Mouse (Mus musculus) layer of hippocampus, postnatal 14 days (tissue): ENCODE measurements at regions not wholly inside any gene's neighbourhood (a gene's known extent, or its start where the extent isn't known, plus 50 kb on each side); places are given as distances from the start of the nearest gene placed in this dataset.

Experiments
- DNase-seq, 2 experiments: peaks; one replicate each; pipeline ENCODE4 v3.0.0; 2021 to 2022; ENCODE audit warnings: low spot score in 2 of 2, mixed read lengths in 1 of 2

DNA sequence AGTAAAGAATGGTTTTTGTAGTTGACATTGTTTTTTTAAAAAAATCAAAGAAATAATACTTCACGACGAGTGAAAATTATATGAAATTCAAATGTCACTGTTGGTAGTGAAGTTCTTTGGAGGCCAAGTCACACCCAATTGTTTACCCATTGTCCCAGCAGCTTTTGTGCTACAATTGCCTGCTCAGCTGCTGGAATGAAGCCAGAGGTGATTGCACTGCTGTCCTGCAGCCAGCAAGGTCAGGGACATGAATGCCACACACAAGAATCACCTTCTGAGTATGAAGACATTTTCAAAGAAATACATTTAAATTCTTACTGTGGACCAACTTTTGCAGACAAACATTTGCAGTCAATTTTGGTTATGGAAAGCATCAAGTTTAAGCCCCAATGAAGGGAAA lies 215.9 kb upstream of the Prdm1 start:
- DNase-seq = no peak

DNA sequence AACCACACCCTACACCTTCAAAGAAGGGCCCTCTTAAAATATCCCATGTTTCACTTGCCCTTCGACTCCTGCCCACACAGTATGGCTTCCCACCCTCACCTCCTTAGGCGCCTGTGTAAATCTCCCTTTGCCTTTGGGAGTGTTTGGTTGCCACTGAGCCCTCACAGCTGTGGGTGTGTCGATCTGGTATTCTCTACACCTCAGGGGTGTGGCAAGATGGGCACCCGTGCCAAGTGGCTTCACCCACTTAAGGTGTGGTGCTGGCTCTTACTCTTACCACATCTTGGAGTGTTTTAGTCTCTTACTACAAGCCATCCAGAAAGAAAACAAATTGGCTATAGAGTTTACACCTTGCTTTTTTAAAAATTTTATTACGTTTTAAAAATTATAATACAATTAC lies 205.3 kb upstream of the Prdm1 start:
- DNase-seq = no peak

DNA sequence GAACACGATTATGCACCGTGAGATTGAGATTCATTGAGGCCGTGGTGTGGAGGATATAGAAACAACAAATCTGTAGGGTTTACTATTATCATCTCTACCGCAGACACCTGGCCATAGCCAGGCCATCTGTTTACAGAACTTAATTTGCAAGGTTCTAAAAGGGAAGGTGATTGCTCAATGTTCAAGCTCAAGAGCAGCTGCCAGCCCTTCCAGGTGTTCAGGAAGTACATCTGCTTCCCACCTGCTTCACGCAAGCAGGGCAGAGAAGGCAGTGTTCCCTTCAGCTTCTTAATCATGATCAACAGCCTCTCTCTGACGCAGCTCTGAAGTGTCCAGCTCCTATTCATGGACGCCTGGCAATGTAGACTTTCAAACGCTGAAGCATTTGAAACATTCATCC lies 202.4 kb upstream of the Prdm1 start:
- no peak for DNase-seq

DNA sequence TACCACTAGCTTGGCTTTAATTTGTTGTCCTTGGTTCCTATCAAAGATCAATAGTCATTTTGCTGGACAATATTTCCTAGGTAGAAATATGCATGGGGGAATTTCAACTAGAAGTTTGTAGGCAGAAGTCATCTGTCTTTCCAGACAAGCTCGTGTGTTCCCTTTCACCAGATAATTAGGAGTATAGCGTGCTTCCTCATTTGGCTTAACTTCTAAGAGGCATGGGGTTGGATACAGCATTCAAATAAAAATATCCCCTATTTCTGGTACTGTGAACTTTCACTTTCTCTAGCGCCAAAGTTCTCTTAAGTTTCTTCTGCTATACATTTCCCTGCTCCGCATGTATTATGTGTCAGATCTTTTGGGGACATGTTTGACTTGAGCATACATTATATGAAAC lies 200.7 kb upstream of the Prdm1 start:
- DNase-seq = no peak

DNA sequence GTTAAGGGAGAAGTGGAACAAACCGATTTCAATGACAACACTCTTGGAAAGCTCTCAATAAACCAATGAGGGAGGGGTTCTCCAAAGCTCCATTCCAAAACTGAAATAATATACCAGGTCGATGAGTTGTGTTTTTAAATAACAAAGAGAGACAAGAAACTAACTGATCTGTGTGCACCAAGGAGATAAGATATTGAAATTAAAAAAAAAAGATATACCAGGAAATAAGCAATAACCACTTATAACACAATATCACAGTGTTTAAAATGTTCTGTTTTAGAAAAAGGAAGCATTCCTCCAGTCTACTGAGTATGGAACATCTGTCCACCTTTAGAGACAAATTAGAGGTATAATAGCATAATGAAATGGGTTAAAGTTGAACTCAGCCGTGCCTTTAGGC lies 196.3 kb upstream of the Prdm1 start:
- no peak for DNase-seq

DNA sequence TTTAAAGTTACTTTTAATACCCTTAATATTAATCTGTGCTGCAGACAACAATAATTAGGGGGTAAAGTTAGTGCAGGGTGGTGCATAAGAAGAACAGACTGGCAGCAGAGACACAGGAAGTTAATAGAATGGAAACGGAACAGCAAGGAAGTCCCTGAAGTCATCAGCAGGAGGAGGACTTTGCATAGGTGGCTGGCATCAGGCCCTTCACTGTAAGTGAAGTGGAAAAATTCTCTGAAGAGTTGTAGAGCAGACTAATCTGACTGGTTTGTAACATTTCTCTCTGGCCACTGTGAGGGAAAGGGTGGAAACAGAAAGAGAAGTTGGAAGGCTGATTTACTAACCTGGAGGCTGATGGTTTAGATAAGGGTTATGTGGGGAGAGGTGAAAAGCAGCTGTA lies 195.5 kb upstream of the Prdm1 start:
- DNase-seq = no peak

DNA sequence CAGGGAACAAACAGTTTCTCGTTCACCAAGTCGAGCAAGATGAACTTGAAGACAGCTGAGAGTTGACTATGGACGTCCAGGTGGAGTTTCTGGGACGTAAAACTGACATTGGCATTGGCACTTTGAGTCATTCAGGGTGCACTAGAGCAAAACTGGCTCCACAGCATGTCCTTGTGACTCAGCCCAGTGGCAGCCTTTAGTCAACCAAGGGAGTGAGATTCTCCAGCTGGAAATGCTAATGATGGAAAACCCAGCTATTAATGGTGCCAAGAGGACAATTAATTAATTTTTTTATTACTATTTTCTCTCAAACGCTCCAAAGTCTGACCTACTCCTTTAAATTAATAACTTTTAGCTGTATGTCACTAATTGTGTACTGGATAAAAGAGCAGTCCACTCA lies 195.0 kb upstream of the Prdm1 start:
- DNase-seq = no peak

DNA sequence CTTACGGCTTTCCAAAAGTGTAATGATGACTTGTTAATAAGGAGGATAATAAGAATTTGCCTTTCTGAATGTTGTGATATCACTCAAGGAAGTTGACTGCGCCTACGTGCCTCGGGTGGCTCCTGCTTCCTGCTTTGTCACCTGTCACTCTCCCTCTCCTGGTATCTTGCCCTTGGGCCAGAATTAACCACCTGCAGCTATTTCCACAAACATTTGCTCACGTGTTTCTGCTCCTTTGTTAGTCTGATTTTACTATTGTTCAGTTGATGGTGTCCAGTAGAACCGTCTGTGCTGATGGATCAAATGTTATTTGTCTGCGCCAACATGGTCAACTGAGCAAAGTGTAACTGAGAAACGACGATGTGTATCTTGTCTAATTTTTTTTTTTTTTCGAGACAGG lies 193.4 kb upstream of the Prdm1 start:
- no peak for DNase-seq

DNA sequence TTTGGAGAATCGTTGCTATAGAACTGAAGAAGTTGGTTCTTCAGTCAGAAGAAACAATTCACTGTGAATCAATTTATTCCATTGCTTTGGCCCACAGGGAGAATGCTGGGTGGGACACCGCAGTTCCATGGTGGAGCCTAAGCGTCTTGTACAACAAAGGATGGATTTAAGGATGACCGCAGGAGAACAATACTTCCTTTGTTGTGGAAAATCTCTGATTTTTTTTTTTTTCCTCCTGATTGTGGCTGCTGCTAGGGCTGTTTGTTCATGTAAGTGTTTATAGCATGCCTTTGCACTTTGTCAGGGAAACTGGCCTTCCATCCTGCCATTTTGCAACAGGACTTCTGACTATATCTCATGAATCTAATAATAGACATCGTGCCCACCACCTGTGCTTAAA lies 188.3 kb upstream of the Prdm1 start:
- DNase-seq = no peak

DNA sequence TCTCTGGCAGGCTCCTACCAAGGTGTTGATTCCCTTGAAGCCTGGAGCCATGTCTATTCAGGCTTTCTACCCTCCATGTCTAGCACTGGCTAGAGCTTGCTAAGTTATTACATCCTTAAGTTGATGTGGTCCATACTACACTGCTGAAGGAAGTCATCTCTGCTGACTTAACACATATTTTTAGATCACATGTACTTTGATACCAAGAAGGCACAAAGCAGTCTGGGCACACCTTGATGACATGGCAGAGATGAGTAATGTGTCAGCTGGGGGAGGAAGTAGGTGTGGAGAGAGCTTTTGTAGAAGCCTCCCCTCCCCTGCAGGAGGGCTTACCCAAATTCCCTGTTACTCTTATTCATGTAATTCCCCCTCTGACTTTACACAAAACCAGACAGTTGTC lies 187.6 kb upstream of the Prdm1 start:
- no peak for DNase-seq

DNA sequence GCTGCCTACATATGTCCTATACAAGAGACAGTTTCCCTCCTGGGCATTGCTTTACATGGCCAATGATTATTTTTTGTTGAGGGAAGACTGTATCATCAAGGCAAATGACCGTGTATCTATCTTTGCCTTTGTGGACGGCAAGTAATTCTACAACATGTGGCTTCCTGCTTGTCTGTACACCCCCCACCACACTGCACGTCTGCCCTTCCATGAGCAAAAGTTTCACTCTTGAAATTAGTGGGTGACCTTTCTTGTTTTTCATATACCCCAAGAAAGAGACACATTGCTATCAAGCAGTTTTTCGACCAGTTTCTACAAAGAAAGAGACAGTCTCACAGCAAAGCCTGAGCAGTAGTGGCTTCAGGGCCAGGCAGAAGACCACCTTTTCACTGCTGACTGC lies 180.5 kb upstream of the Prdm1 start:
- DNase-seq = no peak

DNA sequence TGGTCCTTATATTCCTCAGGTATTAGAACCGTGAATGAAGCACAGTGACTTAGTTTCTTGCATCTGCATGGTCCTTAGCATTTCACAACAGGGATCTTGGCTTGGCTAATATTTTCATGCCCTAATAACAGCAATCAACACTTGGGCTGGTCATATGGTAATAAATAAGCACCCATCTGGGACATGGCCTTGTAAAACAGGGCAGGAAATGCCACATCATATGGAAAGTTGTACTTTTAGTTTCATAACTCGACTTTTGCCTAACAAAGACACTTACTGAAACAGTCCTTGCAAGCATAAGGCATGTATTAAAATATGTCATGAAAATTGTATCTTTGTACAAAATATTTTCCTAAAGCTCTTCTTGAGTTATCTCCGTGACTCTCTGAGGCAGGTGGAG lies 175.8 kb upstream of the Prdm1 start:
- DNase-seq = no peak

DNA sequence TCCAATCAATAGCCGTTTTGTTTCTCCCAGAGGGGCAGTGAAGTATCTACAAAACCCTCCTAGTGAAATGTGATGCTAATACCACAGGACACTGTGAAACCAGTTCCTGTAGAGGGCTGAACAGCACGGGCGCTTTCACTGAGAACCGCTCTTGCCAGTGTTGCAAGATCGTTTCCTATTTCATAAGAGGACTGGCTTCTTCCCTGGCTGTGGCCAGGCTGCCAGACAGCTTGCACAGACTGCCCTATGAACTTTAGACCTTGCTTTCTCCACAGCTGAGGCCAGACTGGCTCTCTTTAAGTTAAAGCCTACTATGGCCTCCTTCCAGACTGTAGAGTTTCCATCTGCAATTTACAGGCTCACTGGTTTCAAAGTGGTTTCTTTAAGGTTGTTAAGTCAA lies 173.8 kb upstream of the Prdm1 start:
- no peak for DNase-seq

DNA sequence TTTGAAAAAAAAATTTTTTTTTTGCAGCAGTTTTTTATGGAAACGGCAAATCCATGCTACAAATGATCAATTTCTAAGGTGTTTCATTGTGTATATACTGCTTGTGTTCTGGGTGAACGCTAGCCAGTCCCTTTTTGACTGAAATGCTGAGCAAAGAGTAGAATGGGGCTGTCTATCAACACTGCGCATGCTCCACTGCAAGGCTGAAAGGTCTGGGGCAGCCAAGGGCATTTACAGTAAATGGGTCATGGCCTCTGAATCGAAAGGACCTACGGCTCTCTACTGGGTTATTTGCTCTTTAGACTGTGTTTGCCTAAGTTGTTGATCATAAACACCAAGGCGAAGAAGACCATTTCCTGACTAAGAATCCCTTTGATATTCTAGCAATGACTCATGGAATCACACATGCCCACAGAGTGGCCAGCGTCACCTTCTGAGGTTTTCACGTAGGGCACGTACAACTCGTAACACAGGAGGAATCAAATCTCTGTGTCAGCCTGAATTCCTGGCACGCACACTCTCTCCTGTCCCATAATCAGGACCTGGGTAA lies 171.8 kb upstream of the Prdm1 start:
- no peak for DNase-seq

DNA sequence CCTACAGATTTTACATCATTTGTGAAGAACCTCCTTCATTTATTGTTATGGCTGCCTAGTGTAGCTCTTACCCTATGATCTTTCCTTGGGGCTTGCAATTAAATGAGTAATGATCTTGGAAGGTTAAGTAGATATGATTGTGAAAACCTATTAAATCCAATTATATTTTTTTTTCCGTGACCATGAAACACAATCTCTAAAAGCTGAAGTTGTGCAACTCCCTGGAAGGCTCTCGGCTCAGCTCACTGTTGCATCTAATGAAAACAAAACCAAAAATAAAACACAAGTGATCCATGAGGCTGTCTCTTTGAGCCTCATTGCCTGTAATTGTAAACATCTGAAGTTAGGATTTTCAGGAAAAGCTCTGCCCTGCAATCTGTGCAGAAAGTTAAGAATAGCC lies 169.7 kb upstream of the Prdm1 start:
- no peak for DNase-seq

DNA sequence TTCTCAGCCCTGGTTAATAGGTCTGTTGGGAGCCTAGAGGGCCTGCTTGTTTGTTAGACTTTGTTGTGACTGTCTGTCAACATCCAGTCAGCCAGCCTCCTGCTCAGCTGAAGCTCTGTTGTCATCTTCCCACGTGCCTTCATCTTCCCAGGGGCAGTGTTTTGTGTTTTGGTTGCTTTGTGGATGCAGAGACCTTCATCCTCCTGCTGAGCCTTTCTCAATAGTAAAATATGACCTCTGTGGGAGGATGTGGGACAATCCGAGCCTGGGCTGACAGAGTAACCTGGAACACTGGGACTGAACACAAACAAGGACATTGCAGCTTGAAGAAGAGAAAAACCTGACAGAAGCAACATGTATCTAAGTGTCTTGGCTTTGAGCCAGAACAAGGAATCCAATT lies 168.7 kb upstream of the Prdm1 start:
- no peak for DNase-seq

DNA sequence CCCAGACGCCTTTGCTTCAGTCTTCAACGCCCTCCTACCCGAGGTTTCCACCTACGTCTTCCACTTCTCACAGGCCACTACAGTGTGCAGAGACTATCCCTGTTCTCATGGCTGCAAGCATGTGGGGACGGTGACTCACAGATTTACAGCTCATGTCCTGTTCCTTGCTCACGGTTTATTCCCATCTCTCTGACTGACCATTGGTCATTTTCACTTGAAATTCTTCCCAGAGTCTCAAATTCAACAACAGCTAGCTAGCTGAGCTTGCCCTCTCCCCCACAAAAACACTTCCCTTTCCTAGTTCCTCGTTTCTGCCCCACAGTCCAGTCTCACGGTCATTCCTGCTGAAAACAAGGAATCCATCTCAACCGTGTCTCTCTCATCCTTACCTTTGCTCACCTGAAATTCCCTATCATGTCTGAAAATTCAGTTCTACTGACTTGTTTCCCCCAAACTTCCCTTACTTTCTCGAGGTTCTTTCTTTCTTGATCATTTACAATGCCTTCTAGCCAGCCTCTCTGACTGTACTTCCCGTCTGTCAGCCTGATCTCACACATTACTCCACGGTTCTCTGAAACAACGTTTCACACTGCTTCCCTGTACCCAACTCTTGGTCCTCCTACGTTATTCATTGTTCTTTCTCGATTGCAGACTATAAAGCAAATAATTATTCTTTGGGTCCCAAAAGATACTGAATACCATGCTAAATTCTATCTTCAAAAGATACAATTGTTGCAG lies 163.5 kb upstream of the Prdm1 start:
- no peak for DNase-seq

DNA sequence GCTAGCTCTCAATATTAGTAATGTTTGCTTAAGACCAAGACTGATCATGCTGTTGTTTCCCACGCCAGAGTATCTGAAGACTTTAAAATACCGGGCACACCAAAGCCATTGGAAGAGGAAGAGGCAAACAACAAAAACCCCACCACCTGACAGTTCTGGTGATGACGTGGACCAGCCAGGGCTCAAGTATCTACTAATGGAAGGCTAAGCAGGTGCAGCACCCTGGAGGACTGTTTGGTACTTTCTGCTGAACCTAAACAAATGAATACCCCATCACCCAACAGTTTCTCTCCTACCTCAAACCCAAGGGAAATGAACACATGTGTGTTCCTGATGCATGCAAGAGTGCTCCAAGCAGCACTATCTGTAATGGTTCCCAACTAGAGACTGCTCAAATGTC lies 160.3 kb upstream of the Prdm1 start:
- DNase-seq = no peak

DNA sequence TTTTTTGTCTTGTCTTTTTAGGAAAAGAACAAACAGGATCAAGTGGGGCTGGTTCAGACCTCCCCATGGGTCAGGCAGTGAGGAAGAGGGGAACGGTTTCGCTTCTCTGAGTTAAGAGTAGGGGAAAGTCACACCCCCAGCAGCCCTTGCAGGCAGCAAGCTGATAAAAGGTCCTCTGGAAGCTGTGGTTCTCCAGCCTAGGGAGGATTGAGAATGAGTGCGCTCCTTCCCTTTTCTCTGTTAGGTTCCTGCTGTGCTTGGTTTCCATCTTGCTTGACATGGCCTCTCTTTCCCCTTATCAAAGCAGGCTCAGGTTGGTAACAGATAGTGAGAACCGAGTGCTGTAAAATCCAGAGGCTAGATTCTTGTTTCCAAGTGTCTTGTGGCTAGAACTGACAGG lies 157.8 kb upstream of the Prdm1 start:
- no peak for DNase-seq

DNA sequence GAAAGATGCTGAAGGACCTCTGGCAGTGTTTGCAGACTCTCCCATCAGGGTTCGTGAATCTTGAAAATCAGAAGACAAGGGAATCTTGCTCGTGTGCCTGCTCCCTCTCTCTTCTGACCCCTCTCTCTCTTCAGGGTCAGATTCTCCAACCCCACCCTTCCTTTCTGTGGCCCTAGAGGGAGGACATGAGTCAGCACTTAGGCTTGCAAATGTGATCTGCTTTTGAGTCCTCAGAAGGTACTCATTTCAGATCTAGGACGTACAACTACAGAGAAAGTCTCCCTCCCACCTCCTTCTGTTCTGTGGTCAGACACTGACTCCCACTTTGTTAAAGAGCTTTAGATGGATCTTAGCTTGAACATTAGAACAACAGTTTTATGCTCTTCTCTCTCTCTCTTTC lies 156.9 kb upstream of the Prdm1 start:
- no peak for DNase-seq

DNA sequence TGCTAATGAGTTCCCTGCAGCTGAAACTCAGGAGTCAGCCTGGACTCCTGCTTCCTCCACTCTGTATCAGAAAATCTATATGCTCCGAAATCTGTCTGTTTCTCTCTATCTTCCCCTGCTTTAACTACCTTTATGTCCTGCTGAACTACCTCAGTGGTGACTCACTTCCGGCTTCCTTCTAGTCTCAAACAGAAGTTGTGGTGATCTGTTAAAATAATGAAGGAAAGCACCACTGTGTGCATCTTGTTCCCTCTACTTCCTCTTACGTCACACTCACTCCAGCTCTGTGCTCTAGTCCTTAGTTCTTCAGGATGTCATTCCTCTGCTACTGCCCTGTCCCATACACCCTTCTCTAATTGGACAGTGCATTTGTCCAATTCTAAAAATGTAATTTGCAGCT lies 148.2 kb upstream of the Prdm1 start:
- no peak for DNase-seq

DNA sequence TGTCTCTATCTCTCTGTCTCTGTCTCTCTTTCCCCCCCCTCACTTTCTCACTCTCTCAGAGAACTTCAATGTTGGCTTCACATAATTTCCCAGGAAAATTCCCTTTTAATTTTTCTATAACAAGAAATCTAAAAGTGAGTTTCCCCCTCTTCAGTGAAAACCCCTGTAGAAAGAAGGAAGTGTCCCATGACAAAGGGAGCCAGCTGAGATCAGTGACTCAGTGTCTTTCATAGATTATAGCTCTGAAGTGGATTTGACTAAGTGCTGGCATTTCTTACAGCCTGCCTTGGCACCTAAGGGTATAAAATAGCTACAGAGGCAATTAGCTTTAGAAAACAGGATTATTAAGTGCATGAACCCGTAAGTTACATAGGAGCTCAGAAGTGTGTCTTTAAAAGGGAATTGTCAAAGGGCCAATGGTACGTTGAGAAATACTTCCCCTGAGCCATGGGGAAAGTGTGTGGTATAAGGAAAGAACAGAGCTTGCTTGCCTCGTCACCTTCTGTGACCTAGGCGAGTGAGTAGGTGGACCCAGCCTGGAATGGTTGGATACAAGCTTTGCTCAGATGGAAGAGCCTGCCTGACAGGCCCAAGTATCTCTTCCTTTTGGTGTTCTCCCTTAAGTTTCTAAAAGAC lies 137.3 kb upstream of the Prdm1 start:
- no peak for DNase-seq

DNA sequence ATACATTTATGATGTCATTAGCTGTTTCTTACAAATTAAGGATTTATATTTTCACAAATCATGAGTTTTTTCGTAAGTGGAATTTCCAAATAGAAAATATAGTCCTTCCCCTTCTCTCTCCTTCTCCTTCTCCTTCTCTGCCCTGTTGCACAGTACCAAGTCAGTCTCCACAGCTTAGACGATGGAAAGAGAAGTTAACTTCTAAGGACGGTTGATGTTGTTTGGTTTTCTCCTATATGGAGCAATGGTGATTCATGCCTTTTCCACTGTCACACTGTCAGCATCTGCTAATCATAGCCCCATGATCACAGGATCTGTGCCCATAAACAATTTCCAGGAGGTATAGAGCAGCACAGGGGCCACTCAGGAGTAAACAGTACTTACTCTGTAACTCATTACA lies 131.2 kb upstream of the Prdm1 start:
- DNase-seq = no peak
